Mouse (Mus musculus) kidney, adult 2 months (tissue): ENCODE measurements at regions not wholly inside any gene's neighbourhood (a gene's known extent, or its start where the extent isn't known, plus 50 kb on each side); places are given as distances from the start of the nearest gene placed in this dataset.

ENCODE experiments used
- CTCF ChIP-seq: fragments of 200-500 bp; conservative IDR thresholded peaks from 2 replicates; pipeline ENCODE4 v1.5.1; 2011; ENCODE audit warnings: low read depth, mild to moderate bottlenecking, control low read depth, low read length, moderate library complexity, mixed read lengths; ENCODE audit not compliant: insufficient read depth, insufficient read length
- POLR2A ChIP-seq: fragments of 200-500 bp; IDR thresholded peaks from one replicate; pipeline ENCODE4 v1.6.1; 2011; ENCODE audit warnings: low read depth, low read length, control low read depth

- TF ChIP-seq CTCF, result no peak
- TF ChIP-seq POLR2A, result no peak
Measured at GRCm38 (mm10) chr14:123210241-123210640, 226.4 kb upstream of the Tmtc4 start.
